Mouse (Mus musculus) midbrain, embryonic 12.5 days (tissue): ENCODE results near the gene Oas2. TPM values are rescaled to one million over a fixed set of nuclear protein-coding genes. Genes with fewer than 3 reads are reported as not detected.

Experiments used
- ATAC-seq: fragments of 200-750 bp; cut with Nextera tagmentation; 2 replicates; pipeline ENCODE4 v1.8.0; 2017; ENCODE audit warnings: low read depth, moderate TSS enrichment, moderate library complexity; ENCODE audit not compliant: low FRiP score
- H3K27ac ChIP-seq: fragments of 300-500 bp; sonication (generic); replicated peaks from 2 replicates; pipeline ENCODE4 v1.5.1; 2016; ENCODE audit warnings: mild to moderate bottlenecking
- H3K27me3 ChIP-seq: fragments of 300-500 bp; sonication (generic); 2 replicates; pipeline ENCODE4 v1.6.1; 2016; ENCODE audit warnings: mild to moderate bottlenecking
- H3K36me3 ChIP-seq: fragments of 300-500 bp; sonication (generic); 2 replicates; pipeline ENCODE4 v1.6.1; 2016
- H3K4me1 ChIP-seq: fragments of 300-500 bp; sonication (generic); 2 replicates; pipeline ENCODE4 v1.6.1; 2016
- H3K4me2 ChIP-seq: fragments of 300-500 bp; sonication (generic); replicated peaks from 2 replicates; pipeline ENCODE4 v1.6.1; 2016; ENCODE audit warnings: mild to moderate bottlenecking, moderate library complexity
- H3K4me3 ChIP-seq: fragments of 300-500 bp; sonication (generic); 2 replicates; pipeline ENCODE4 v1.5.1; 2016; ENCODE audit warnings: mild to moderate bottlenecking
- H3K9ac ChIP-seq: fragments of 300-500 bp; sonication (generic); replicated peaks from 2 replicates; pipeline ENCODE4 v1.6.1; 2016; ENCODE audit warnings: mild to moderate bottlenecking, moderate library complexity
- H3K9me3 ChIP-seq: fragments of 300-500 bp; sonication (generic); 2 replicates; pipeline ENCODE4 v1.6.1; 2016; ENCODE audit warnings: mild to moderate bottlenecking
- WGBS: fragments of 180-500 bp; shearing (Covaris S2); methylation state at CpG from one replicate; pipeline ENCODE4 v1.1.7; 2016; 5-methylcytosine and 5-hydroxymethylcytosine counted together
- polyA plus RNA-seq: library from polyadenylated mRNA; unstranded; fragments of >200 nt; fragmentation: Nextera tagmentation; extraction: Ambion mirVana; gene quantifications from 2 replicates; pipeline ENCODE4 v1.2.1, GENCODE M21; 2016

Oas2 gene
- polyA plus RNA-seq, 1 experiment from 2014 or later, result 0.34 TPM

- no peak overlapping the region for H3K4me3 ChIP-seq
- no peak for ATAC-seq
- H3K9ac ChIP-seq, result no peak overlapping the region
- no peak overlapping the region for H3K27ac ChIP-seq
- H3K36me3 ChIP-seq, result no peaks in the 10 kb centered on the region
- H3K9me3 ChIP-seq, result no peaks in the 10 kb centered on the region
- WGBS, result 51% methylated on average over 6 of the region's 6 CpGs
- H3K4me1 ChIP-seq, result peaks cover 35% of the 10 kb centered on the region
- H3K27me3 ChIP-seq, result peaks cover 75% of the 10 kb centered on the region
- no peak overlapping the region for H3K4me2 ChIP-seq
These were observed 45.2 kb downstream of the Oas2 start for GRCm38 (mm10) chr5:120704421-120704820.

- whole genome bisulfite sequencing, result 87% methylated on average over 3 of the region's 3 CpGs
- Histone ChIP-seq H3K9ac (no peak overlapping the region), H3K27ac (no peak overlapping the region), H3K27me3 (peaks cover 68% of the 10 kb centered on the region), H3K36me3 (no peaks in the 10 kb centered on the region), H3K9me3 (no peaks in the 10 kb centered on the region), H3K4me3 (no peak overlapping the region), H3K4me2 (no peak overlapping the region), H3K4me1 (peaks cover 42% of the 10 kb centered on the region)
- no peak for ATAC-seq
These were observed 46.0 kb downstream of the Oas2 start for GRCm38 (mm10) chr5:120703660-120704059.

- H3K9ac ChIP-seq, result no peak overlapping the region
- peaks cover 66% of the 10 kb centered on the region for H3K27me3 ChIP-seq
- 73% methylated on average over 2 of the region's 2 CpGs for WGBS
- H3K4me3 ChIP-seq, result no peak overlapping the region
- H3K27ac ChIP-seq, result no peak overlapping the region
- ATAC-seq, result no peak
- no peaks in the 10 kb centered on the region for H3K9me3 ChIP-seq
- peaks cover 46% of the 10 kb centered on the region for H3K4me1 ChIP-seq
- no peaks in the 10 kb centered on the region for H3K36me3 ChIP-seq
- no peak overlapping the region for H3K4me2 ChIP-seq
These were observed 46.7 kb downstream of the Oas2 start for GRCm38 (mm10) chr5:120702969-120703368.

GRCm38 (mm10) chr5:120702421-120702820 is 47.2 kb downstream of the Oas2 start:
- Histone ChIP-seq H3K9me3 (no peaks in the 10 kb centered on the region), H3K4me3 (no peak overlapping the region), H3K27me3 (peaks cover 65% of the 10 kb centered on the region), H3K4me2 (no peak overlapping the region), H3K9ac (no peak overlapping the region), H3K36me3 (no peaks in the 10 kb centered on the region), H3K4me1 (peaks cover 43% of the 10 kb centered on the region), H3K27ac (no peak overlapping the region)
- ATAC-seq, result no peak
- 83% methylated on average over 4 of the region's 4 CpGs for WGBS

- H3K27me3 ChIP-seq, result peaks cover 67% of the 10 kb centered on the region
- 64% methylated on average over 10 of the region's 11 CpGs for WGBS
These were observed 48.5 kb downstream of the Oas2 start for GRCm38 (mm10) chr5:120700996-120701790.

GRCm38 (mm10) chr5:120698801-120699391 is 50.8 kb downstream of the Oas2 start:
- H3K4me2 ChIP-seq, result no peak overlapping the region
- H3K27me3 ChIP-seq, result peaks cover 81% of the 10 kb centered on the region
- H3K36me3 ChIP-seq, result no peaks in the 10 kb centered on the region
- no peak overlapping the region for H3K4me3 ChIP-seq
- 48% methylated on average over 16 of the region's 16 CpGs for WGBS
- peak overlapping the region; percentile 21; the same call in 1 of the 2 replicates for H3K27ac ChIP-seq
- no peaks in the 10 kb centered on the region for H3K9me3 ChIP-seq
- ATAC-seq, result no peak
- peaks cover 27% of the 10 kb centered on the region for H3K4me1 ChIP-seq
- no peak overlapping the region for H3K9ac ChIP-seq

More at GRCm38 (mm10) chr5:120700996-120701790, 48.5 kb downstream of the Oas2 start:
- Histone ChIP-seq H3K4me3 (no peak overlapping the region), H3K4me1 (peaks cover 33% of the 10 kb centered on the region), H3K9ac (no peak overlapping the region), H3K36me3 (no peaks in the 10 kb centered on the region), H3K9me3 (no peaks in the 10 kb centered on the region), H3K4me2 (no peak overlapping the region), H3K27ac (no peak overlapping the region)
- no peak for ATAC-seq

- no peaks in the 10 kb centered on the region for H3K9me3 ChIP-seq
- ATAC-seq, result no peak
- H3K36me3 ChIP-seq, result no peaks in the 10 kb centered on the region
- H3K4me2 ChIP-seq, result no peak overlapping the region
- peaks cover 27% of the 10 kb centered on the region for H3K4me1 ChIP-seq
- peaks cover 81% of the 10 kb centered on the region for H3K27me3 ChIP-seq
- 63% methylated on average over 3 of the region's 3 CpGs for WGBS
- H3K4me3 ChIP-seq, result no peak overlapping the region
- H3K9ac ChIP-seq, result no peak overlapping the region
- H3K27ac ChIP-seq, result no peak overlapping the region
These were observed 51.5 kb downstream of the Oas2 start for GRCm38 (mm10) chr5:120698181-120698580.

- ATAC-seq, result no peak
- H3K4me2 ChIP-seq, result no peak overlapping the region
- H3K27ac ChIP-seq, result no peak overlapping the region
- no peaks in the 10 kb centered on the region for H3K9me3 ChIP-seq
- no peak overlapping the region for H3K4me3 ChIP-seq
- peaks cover 86% of the 10 kb centered on the region for H3K27me3 ChIP-seq
- no peaks in the 10 kb centered on the region for H3K36me3 ChIP-seq
- no peak overlapping the region for H3K9ac ChIP-seq
- H3K4me1 ChIP-seq, result peaks cover 27% of the 10 kb centered on the region
- 62% methylated on average over 4 of the region's 4 CpGs for WGBS
These were observed 52.8 kb downstream of the Oas2 start for GRCm38 (mm10) chr5:120696865-120697264.

GRCm38 (mm10) chr5:120696057-120696743 is 53.5 kb downstream of the Oas2 start:
- 76% methylated on average over 16 of the region's 16 CpGs for WGBS
- ATAC-seq, result no peak
- Histone ChIP-seq H3K4me3 (no peak overlapping the region), H3K27ac (no peak overlapping the region), H3K9me3 (no peaks in the 10 kb centered on the region), H3K4me2 (no peak overlapping the region), H3K9ac (no peak overlapping the region), H3K27me3 (peaks cover 86% of the 10 kb centered on the region), H3K4me1 (peaks cover 25% of the 10 kb centered on the region), H3K36me3 (no peaks in the 10 kb centered on the region)

- Histone ChIP-seq H3K27ac (no peak overlapping the region), H3K4me1 (peaks cover 21% of the 10 kb centered on the region), H3K4me2 (peak overlapping the region; percentile 36), H3K27me3 (peaks cover 82% of the 10 kb centered on the region), H3K9me3 (no peaks in the 10 kb centered on the region), H3K4me3 (peak overlapping the region; percentile 24), H3K36me3 (no peaks in the 10 kb centered on the region), H3K9ac (0 out of 2 replicates have a peak overlapping the region, but pooled peaks have one; percentile 20)
- 2% methylated on average over 41 of the region's 41 CpGs for WGBS
- no peak for ATAC-seq
These were observed 55.0 kb downstream of the Oas2 start for GRCm38 (mm10) chr5:120694695-120695074.

GRCm38 (mm10) chr5:120693931-120694694 is 55.5 kb downstream of the Oas2 start:
- Histone ChIP-seq H3K4me1 (peaks cover 19% of the 10 kb centered on the region), H3K27ac (no peak overlapping the region), H3K4me3 (peak overlapping the region; percentile 24), H3K9ac (no peak overlapping the region), H3K36me3 (no peaks in the 10 kb centered on the region), H3K9me3 (no peaks in the 10 kb centered on the region), H3K4me2 (peak overlapping the region; percentile 36), H3K27me3 (peaks cover 81% of the 10 kb centered on the region)
- 12% methylated on average over 37 of the region's 38 CpGs for WGBS
- no peak for ATAC-seq
